Mouse (Mus musculus) CH12F3 (cell line): Measurements from ENCODE around the gene Rbfox3.

Experiments
- in situ Hi-C: fragments of 300-500 bp; cut with MboI; formaldehyde crosslinking; loops from 2 replicates; pipeline ENCODE4 v1.14.3; 2020; ENCODE audit warnings: low sequenced_read_pairs

The Rbfox3 gene

GRCm38 (mm10) chr11:118883143-118883542, 28.3 kb downstream of the Rbfox3 start:
- in situ Hi-C loops, result no loop called here

DNA sequence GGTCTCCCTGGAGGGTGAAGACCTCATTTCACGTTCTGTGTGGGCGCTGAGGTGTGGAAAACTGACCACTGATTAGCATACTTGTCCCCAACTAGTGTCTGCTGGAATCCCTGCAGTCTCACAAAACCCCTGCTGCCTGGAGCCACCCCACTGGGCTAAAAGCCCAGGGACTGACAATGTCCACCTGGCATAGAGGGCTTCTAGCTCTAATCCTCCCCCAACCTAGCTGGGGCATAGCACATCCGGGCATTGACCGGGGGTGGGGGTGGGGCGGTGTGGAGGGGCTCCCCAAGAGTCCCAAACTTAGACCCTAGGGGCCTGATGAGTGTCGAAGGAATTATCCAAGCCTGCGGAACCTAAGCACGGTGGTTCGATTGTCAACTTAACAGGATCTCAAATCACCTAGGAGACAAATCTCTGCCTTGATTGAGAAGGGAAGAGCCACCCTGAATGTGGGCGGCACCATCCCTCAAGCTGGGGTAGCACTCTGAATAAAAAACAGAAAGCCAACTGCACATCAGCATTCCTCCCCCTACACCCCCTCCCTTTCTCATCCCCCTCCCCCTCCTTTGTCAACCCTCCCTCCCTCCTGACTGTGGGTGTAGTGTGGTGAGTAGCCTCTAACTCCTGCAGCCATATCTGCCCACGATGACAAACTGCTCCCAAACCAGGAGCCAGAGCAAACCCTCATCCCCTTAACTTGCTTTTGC, 29.5 kb downstream of the Rbfox3 start:
- in situ Hi-C loops, result no loop called here

GRCm38 (mm10) chr11:118879466-118880150, 31.8 kb downstream of the Rbfox3 start:
- in situ Hi-C loops, result no loop called here

DNA sequence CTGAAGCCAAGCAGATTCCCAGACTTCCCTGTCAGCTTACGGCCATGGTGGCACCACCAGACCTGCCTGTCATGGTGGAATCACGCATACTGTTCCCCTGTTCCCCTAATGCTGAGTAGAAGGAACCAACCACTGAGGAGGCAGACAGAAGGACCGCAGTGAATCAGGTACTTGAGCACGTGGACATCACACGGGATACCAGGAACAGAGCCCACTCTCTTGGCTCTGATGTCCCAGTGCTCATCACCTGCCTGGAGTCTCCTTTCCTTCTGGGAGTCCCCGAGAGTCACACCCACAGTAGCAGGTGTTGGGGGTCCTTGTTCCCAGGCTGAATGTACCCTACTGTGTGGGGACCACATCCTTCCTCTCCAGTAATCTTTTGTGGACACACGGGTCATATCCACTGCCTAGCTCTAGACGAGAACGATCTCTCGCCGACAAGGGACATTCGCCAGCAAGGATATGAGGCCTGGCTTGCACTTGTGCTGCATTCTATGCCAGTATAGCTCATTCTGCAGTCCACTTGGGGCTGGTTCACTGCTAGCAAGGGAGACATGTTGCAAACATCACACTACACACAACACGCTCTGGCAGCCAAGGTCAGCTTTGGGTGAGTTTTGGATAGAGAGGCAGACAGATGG, 32.7 kb downstream of the Rbfox3 start:
- in situ Hi-C loops, result no loop called here

DNA sequence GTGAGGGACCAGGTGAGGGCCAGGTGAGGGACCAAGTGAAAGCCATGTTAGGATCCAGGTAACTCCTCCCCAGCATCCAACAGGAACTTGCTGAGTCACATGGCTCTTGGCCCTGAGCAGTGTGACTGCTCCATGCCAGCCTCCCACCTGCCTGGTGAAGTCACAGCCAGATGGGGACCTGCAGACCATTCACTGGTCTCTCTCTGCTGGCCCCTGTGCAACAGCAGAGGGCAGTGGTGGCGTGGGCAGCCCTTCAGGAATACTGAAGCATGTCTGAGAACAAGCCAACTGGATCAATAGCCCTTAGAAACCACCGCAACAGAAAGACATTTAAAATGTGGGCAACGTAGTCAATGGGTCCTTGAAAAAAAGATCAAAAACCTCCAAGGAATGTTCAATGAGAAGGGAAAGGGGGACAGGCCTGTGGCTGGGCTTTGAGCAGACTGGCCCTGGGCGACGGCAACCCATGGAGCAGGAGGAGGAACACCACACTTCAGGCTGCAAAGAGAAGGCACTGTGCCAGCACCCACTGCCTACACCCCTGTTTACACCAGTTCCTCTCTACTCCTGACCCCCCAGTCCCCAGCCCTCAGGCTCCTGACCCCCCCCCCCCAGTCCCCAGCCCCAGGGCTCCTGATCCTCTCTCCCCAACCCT, 36.0 kb downstream of the Rbfox3 start:
- in situ Hi-C loops, result no loop called here

GRCm38 (mm10) chr11:118874487-118875095, 36.8 kb downstream of the Rbfox3 start:
- in situ Hi-C loops, result no loop called here

GRCm38 (mm10) chr11:118874022-118874421, 37.4 kb downstream of the Rbfox3 start:
- in situ Hi-C loops, result no loop called here

DNA sequence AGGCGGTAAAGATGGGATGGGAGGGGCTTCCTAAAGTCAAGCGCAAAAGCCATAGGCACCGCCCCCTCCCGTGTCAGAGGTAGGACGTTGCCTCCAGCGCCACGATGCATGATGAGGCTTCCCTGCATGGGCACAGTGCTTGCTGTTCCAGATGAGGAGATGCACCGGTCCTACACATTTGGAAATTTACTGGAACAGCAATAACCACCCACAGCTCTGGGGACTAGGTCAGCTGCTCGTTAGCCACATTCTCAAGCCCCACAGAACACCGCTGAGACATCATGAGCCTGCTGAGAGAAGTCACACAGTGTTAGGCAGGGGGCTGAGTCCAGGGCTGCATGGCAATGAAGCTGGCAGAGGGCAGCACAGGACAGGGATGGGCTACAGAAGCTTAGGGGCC, 39.9 kb downstream of the Rbfox3 start:
- in situ Hi-C loops, result no loop called here

DNA sequence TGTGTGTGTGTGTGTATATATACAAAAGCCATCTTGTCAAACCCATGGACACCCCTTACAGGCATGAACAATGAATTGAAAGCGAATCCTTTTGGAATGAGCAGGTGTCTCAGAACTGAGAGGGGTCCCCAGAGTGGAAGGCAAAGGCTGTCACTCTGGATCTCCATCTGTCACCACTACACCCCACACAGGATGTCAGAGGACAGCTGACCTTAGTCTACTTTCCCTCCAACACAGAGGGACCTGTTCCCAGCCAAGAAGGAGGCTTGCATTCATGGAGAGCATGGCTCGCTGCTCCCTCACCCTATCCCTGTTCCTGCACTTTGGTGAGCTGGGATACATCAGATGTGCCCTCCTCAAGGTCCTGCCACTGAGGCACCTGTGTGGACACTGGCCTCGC, 48.0 kb downstream of the Rbfox3 start:
- in situ Hi-C loops, result no loop called here

GRCm38 (mm10) chr11:118861801-118862431, 49.5 kb downstream of the Rbfox3 start:
- in situ Hi-C loops, result no loop called here

DNA sequence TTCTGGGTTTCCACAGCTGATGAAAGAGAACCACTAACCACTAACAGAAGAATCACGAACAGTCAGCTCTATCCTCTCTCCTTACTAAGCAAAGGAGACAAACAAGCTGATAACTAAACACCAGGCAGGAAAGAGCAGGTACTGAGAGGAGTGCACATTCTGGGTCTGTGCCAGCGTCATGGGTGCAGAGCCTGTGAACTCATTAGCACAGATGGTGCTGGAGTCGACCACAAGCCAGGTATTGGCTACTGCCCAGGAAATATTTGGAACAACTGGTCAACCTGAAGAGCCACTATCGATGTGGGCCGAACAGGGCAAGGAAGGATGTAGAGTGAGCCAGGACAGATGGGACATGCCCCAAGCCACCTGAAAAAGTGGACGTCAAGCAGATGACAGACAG, 50.2 kb downstream of the Rbfox3 start:
- in situ Hi-C loops, result no loop called here

- in situ Hi-C loops, result no loop called here
Observed at GRCm38 (mm10) chr11:118860812-118861211, 50.6 kb downstream of the Rbfox3 start.

DNA sequence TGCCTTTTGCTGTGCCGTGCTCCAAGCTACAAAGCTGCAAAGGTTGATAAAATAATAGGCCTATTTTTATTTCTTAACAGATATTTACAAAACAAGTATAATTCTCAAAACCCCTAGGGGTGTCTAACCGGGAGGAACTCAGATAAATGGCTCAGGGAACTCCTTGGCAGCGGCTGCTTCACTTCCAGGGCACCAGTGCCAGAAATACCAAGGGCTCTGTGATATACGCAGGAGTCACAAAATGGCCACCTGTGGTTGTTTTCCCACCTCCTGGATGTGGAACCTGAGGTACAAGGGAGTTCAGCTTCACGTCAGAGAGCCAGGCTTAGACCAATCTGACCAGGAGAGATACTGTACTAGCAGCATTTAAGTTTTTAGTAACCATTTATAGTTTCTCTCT, 51.6 kb downstream of the Rbfox3 start:
- in situ Hi-C loops, result no loop called here

DNA sequence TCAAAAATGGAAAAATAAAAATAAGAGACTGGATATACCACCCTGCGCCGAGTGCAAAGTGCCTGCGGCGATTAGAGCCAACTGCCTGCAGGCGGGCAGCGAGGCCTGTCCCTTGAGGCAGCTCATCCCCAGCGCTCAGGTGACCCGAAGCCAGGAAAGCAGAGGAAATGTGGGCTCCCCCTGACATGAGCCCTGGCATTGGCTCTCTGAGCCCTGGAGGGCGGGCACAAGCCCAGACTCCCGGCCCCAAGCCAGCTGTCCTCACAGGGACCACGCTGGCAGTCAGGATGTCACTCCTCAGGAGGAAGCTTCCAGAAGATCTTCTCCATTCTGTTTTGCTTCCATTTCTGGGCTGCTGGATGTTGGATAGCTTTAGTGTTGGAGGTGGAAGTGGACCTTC, 53.1 kb downstream of the Rbfox3 start:
- in situ Hi-C loops, result no loop called here

GRCm38 (mm10) chr11:118851391-118851790, 60.0 kb downstream of the Rbfox3 start:
- in situ Hi-C loops, result no loop called here

DNA sequence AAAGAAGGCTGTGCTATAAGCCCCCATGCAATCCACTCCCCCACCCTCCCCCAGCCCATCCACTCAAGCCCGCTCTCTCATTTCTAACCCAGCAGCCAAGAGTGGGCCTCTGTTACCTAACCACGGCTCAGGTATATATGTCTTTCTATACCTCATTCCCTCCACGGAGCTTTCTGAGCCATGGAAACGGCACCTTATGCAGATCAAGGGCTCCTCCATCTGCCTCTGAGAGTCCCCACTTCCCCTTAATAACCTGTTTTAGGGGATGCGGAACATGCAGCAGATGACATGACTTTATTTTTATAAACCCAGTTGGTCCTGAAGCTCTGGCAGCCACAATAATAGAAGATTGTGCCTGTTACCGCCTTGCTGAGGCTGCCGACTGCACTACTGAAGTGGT, 63.4 kb downstream of the Rbfox3 start:
- in situ Hi-C loops, result no loop called here

- in situ Hi-C loops, result no loop called here
Observed at GRCm38 (mm10) chr11:118840992-118841391, 70.4 kb downstream of the Rbfox3 start.

GRCm38 (mm10) chr11:118838167-118838566, 73.2 kb downstream of the Rbfox3 start:
- in situ Hi-C loops, result no loop called here

DNA sequence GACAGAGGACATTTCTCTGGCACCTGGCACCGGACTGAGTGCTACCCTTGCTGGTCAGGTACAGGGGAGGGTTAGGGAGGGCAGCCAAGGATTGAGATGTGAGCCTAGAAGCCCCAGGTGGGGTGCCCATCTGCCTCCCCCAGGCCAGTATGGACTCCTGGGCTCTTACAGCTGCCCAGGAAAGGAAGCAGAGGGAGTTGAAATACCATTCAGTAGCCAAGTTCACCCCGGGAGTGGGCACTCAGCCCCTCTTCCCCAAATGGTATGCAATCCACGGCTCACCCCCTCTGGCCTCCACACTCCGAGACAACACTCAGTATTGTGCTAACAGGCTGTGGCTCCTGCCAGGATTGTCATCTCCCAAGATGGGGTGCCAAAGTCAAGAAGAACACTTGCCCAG, 74.5 kb downstream of the Rbfox3 start:
- in situ Hi-C loops, result no loop called here

- in situ Hi-C loops, result no loop called here
Observed at GRCm38 (mm10) chr11:118832793-118833481, 78.5 kb downstream of the Rbfox3 start.
